Mouse (Mus musculus) liver, adult 2 months (tissue): Measurements from ENCODE around the gene Clic1.

Experiments
- CTCF ChIP-seq: fragments of 200-500 bp; IDR thresholded peaks from 2 replicates; pipeline ENCODE4 v1.5.1; 2011; ENCODE audit warnings: low read depth, low read length, control low read depth
- POLR2A ChIP-seq: fragments of 200-500 bp; IDR thresholded peaks from 2 replicates; pipeline ENCODE4 v1.6.1; 2011; ENCODE audit warnings: low read length, control low read depth; ENCODE audit not compliant: insufficient read depth; ENCODE audit errors: extremely low read depth

GRCm38 (mm10) chr17:35097164-35097655 is 47.4 kb downstream of the Clic1 start:
- no peak for TF ChIP-seq CTCF
- TF ChIP-seq POLR2A = no peak
